Mouse (Mus musculus): ENCODE data around the gene Gm7534.

DNA sequence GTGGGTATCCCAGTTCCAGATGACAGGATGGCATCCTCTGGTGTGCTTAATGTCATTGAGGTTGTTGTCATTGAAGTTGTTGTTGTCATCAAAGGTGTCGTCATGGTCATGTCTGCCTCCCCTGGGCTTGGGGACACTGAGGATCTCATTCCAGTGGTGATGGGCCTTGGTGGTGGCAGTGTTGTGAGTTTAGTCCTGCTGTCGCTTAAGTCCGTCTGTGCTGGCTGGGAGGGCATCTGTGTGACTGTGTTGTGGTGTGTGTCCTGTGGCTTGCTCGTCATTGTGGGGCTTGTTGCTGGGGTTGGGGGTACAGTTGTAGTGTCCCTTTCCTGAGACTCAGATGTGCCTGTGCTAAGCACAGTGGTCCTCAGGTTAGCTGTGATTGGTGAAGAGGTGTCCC is at the start of gene Gm7534:
- no peak for TF ChIP-seq CTCF (IDR thresholded peaks at IDR 0.05; ENCODE audit: low read depth, low read length)
- TF ChIP-seq POLR2A (IDR thresholded peaks at IDR 0.05; ENCODE audit: borderline replicate concordance, low read depth, low read length) = no peak

Data from bone marrow macrophage, adult 2 months (primary cell).